Mouse (Mus musculus) B cell, adult 2 months (primary cell): ENCODE measurements around the gene Ackr4.

Source experiments
- DNase-seq, 2 experiments: peaks; one replicate each; pipeline ENCODE4 v3.0.0; 2022

The Ackr4 gene

DNA sequence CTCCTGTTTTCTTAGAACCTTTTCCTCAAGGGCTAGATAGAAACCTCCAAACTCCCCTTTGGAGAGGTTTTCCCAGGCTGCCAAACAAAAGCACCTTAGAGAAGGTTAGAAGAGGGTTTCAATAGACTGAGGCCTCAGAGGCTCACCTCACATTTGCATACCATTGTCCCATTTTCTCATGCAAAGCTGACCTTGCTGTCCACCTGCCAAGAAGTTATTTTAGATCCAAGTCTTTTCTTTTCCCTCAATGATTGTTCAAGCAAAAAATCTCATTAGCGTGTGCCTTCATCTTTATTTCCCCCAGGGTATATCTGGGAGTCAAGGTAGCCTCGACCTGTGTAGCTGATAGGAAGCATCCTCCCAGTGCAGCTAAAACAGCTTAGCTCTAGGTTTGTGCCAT lies 23.8 kb downstream of the Ackr4 start:
- no peak for DNase-seq

DNA sequence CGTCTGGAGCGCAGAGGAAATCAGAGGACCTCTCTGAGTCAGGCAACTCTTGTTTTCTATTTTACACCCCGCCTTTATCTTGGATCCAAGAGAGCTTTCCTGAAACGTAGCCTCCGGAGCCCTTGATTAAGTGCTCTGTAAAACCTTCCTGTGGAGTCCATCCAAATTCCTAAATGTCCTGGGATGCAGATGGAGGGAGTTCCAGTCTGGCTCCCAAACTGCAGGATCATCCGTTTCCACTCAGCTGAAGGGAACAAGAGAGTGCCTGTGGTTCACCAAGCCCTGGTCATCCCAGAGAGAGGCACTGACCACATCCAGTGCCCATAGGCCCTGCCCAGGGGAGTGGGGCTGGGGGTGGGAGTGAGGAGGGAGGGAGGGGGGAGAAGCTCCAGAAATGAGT lies 24.4 kb downstream of the Ackr4 start:
- DNase-seq = no peak

GRCm38 (mm10) chr9:104101458-104101857 lies 25.3 kb downstream of the Ackr4 start:
- peak; percentile 9 to 12 for DNase-seq

DNA sequence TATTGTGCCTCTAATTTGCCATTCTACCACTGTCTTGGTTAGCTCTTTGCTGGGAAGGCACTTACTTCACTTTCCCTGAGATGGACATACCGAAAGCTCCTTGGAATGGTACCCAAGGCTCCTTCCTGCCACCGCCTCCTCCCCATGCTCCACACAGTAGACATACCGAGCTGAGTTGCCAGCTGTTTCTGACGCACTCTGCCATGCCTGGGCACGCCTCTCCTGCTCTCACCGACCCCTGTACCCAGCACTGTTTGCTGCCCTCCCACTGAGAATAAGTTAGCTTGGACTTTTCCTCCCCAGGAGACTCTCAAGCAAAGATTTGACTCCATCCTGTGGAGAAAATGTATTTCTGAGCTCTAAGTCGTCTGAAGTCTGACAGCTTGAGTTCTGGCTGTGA lies 25.9 kb downstream of the Ackr4 start:
- no peak for DNase-seq

DNA sequence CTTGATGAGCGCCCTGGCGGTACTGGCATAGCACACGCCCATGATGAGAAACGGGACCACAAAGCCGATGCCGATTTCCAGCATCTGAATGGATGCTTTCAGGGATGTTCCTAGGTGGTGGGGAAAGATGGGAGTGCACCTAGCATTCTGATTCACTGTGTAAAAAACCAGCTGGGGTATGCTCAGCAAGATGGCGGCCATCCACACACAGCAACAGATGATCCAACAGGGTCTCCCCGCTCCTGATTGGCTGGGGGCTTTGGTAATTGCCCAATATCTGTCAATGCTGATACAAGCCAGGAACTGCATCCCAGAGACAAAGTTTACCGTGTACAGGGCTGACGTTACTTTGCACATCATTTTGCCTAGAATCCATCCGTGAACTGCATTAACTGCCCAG lies 27.7 kb downstream of the Ackr4 start:
- peak; percentile 55 to 60 for DNase-seq

DNA sequence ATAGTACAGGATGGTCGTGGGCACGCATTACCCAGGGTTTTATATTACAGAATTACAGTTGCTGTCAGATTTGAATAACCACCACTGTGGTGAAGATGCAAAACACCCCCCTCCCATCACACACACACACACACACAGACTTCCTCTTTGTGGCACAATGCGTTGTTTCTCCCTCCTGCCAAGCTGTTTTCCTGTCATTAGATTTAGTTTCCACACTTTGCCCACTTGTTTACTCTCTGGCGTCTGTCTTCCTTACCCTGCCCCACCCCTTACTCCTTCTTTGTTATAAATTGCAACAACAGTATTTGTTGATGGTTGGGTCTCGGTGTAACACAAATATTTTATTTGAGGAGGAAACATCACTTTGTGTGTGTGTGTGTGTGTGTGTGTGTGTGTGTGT lies 28.5 kb downstream of the Ackr4 start:
- DNase-seq = peak; percentile 48 to 51

GRCm38 (mm10) chr9:104092945-104093344 lies 33.8 kb downstream of the Ackr4 start:
- no peak for DNase-seq

DNA sequence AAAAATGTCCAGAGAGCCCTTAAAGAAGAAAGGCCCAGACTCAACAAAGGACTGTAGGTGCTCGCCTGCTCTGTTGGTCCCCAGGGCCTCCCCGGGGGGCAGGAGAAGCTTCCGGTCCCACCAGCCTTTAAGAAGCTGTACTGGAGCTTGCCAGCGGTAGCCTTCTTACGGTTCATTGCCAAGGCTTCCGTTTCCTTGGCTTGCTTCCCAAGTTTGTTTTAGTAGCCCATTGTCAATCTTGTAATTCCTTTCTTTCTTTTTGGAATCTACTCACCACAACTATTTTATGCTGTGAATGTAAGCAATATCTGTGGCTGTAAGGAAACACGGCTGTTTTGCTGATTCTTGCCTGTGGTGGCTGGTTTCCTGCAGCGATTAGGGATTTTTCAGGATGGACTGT lies 38.2 kb downstream of the Ackr4 start:
- no peak for DNase-seq

- no peak for DNase-seq
These were observed 40.9 kb downstream of the Ackr4 start for GRCm38 (mm10) chr9:104085730-104086429.

GRCm38 (mm10) chr9:104080038-104080437 lies 46.7 kb downstream of the Ackr4 start:
- DNase-seq = no peak

GRCm38 (mm10) chr9:104079379-104079778 lies 47.4 kb downstream of the Ackr4 start:
- DNase-seq = peak; percentile 71

DNA sequence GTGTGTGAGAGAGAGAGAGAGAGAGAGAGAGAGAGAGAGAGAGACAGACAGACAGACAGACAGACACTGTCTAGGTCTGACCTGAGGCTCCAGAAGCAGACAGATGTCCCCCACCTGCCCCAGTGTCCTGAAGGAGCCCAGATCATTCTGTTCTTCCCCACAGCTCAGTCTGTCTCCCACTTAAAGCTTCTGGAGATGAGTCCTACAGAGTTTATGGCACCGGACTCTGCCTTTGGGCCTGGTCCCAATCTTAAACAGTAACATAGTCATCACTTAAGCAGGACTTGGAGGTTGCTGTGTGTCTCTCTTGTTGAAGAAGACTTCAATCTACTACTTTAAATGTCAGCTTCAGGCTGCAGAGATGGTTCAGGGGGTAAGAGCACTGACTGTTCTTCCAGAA lies 48.0 kb downstream of the Ackr4 start:
- DNase-seq = no peak

- peak in 1 of 2 experiments; percentile 10 for DNase-seq
These were observed 50.9 kb downstream of the Ackr4 start for GRCm38 (mm10) chr9:104075808-104076207.

DNA sequence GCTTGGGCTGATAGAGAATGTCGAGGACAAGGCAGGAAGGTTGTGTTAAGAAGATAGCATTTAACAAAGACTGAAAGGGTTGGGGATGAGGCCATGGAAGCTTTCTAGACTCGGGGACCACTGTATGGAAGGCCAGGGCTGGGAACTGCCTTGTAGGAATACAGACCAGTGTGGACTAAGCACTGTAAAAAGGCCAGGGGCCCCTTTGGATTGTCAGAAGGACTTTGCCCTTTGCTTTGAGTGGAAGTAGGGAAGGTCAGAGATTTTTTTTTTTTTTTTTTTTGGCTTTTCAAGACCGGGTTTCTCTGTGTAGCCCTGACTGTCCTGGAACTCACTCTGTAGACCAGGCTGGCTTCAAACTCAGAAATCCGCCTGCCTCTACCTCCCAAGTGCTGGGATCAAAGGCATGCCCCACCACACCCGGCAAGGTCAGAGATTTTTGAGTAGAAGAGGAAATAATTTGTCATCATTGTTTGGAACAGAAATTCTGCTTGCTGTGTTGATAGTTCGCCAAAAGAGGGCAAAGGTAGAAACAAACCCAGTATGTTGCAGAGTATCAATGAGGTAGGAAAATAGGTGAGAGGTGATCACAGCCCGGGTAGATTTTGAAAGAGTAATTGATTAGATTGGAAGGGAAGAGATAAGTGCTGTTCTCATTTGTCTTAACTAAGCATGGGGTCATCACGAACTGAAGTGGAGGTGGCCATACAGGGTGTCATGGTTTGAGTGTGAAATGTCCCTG lies 55.7 kb downstream of the Ackr4 start:
- DNase-seq = no peak

DNA sequence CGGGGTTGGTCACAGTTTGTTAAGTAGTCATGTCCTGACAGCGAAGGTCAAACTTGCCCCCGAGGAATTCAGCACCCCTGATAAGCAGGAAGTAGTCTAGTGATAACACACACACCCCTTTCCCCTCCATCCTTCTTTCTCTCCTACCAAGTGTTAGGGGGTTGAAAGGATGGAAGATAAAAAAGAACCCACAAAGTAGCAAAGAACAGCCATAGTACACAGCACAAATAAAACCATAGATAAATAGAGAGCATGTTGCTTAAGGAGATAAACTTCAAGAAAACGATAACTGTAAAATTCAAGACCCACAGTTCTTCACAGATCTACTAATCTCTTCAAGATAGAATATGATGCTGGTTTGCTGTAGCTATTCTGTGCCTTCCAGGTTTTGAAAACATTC lies 56.5 kb downstream of the Ackr4 start:
- DNase-seq = no peak

DNA sequence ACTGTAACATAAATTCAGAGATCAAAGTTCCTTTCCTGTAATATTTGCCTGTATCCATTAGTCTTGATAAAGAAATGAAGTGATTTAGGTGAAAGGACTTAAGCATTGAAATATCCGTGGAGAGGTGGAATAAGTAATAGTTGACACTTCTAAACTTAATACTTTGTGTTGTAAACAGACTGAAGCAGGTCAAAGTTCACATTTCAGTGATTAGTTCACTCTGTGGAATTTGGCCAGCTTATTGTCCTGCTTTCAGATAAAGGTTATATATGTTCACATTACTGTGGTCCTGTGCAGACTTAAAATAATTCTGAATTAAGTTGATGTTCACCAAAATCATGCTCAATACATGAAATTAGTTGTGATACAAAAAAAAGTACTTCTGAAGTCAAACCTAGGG lies 62.2 kb downstream of the Ackr4 start:
- no peak for DNase-seq

DNA sequence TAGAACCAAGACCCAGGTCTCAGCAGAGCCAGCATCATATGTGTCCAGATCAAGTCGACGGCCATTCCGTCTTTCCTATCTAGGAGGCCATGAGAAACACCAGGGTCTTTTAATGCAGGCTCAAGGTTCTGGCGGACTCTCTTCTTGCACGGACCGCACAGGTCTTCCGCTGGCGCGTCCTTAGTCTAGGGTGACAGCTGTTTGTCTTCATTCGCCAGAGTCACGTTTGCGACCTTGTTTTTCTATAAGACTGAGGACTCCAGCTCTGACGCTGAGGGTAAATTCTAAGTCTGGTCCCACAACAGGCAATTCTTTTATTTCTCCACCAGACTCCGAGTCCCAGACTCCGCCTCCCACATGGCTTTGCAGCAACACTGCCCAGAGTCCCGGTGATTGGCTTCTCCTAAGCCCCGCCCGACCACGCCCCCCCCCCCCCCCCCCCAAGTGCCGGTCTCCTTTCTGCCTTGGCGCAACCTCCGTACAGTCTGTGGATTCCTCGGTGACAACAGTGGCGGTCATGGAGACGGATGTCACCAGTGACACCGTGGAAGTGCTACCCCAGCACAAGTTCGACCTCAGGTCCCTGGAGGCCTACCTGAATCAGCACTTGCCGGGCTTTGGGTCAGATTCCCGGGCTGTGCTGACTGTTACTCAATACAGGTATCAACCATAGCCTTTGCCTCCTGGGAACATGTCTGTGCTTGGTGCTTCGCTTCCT lies 63.3 kb downstream of the Ackr4 start, which contains the start of gene Acad11:
Gene Acad11, plus strand, starts transcription at position 134 of the 718 bp plus-strand sequence.
- peak; percentile 90 for DNase-seq

DNA sequence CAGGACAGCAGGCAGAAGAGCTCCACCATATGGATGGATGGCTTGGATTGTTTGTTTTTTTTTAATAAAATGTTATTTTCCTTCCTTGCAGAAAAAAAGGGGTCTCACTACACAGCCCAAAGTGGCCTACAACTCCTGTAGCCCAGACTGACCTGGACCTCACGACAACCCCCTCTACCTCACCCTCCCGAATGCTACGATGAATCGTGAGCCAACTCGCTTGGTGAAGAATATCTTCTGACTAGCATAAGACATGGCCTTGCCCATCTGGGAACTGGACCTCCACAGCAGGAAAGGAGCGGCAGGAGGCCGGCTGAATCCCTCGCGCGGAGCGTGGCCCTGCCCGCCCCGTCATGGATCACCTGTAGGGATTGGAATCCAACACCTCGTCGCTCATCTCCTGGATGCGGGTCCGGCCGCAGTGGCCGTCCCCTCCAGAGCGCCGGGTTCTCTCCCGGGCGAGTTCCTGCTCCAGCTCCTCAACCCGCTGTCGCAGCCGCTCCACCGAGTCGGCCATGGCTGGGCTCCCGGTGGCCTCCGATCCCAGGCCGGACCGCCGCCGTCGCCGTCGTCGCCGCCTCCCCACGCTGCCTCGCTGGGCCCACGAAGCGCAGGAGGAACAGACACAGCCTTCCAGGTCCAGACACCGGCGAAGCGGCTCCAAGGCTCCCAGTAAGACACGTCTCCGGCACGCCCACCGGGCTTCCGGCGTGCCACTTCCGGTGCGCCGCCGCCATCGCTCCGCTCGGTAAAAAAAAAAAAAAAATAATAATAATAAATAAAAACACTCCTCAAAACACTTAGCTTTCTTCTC lies 64.1 kb downstream of the Ackr4 start, which contains the start of gene Uba5:
Gene Uba5, minus strand, starts transcription at position 705 of the 814 bp plus-strand sequence.
- DNase-seq = no peak

GRCm38 (mm10) chr9:104051028-104051427 lies 75.7 kb downstream of the Ackr4 start:
- DNase-seq = no peak

GRCm38 (mm10) chr9:104043676-104044075 lies 83.1 kb downstream of the Ackr4 start:
- DNase-seq = no peak

- no peak for DNase-seq
These were observed 86.4 kb downstream of the Ackr4 start, which contains the start of gene Gm28305 for GRCm38 (mm10) chr9:104040362-104040761. TSS of gene Gm28305 (plus strand) at chr9:104040662.

DNA sequence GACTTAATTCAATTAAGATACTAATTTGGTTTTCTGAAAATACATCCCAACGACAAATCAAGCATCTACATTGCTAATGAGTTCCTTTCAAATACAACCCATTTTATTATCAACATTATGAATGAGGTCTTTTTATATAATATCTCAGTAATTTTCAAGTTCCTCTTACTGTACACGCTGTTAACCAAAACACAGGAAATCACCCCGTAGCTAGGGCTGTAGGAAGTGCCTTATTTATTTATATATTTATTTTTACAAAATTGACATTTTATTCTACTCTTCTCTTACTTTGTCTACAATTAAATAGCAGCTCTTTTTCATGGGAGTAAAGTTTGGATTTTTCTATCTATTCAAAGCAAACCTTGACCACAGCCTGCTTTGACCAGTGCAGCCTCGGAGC lies 87.0 kb downstream of the Ackr4 start:
- no peak for DNase-seq
